Mouse (Mus musculus) liver, postnatal 0 days (tissue): ENCODE measurements around the gene Trcg1.

Source experiments
- CTCF ChIP-seq: sonication (generic); IDR thresholded peaks from 2 replicates; pipeline ENCODE4 v1.5.1; 2016; ENCODE audit warnings: antibody characterized with exemption, low read depth
- EP300 ChIP-seq: IDR thresholded peaks from 2 replicates; pipeline ENCODE4 v1.6.1; 2016; ENCODE audit warnings: antibody characterized with exemption, low read depth, mild to moderate bottlenecking

DNA sequence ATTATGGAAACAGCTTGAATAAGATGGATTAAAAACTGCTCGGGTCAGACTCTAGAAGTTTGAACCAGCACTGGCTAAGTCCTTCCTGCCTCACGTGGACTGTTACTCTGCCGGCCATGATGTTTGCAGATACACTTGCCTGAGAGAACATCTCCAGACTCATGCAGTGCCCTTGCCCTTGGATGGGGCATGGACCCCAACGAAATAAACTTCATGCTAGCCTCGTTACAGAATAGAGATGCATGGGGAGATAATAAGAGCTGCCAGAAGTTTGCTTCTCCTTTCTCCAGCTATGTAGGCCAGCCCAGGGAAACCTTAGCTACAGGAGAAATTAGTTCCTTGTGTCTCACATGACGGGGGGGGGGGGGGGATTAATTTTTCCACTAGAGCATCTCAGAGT is 21.9 kb upstream of the Trcg1 start:
- TF ChIP-seq CTCF (no peak), EP300 (no peak)
